Mouse (Mus musculus) neural tube, embryonic 13.5 days (tissue): ENCODE measurements at regions not wholly inside any gene's neighbourhood (a gene's known extent, or its start where the extent isn't known, plus 50 kb on each side); places are given as distances from the start of the nearest gene placed in this dataset.

Experiments used
- ATAC-seq: fragments of 200-750 bp; cut with Nextera tagmentation; 2 replicates; pipeline ENCODE4 v1.8.0; 2017; ENCODE audit warnings: low read depth, mild to moderate bottlenecking, moderate TSS enrichment, moderate library complexity
- H3K27ac ChIP-seq: fragments of 300-500 bp; sonication (generic); replicated peaks from 2 replicates; pipeline ENCODE4 v1.5.1; 2015; ENCODE audit warnings: moderate library complexity, mild to moderate bottlenecking, inconsistent platforms
- H3K27me3 ChIP-seq: fragments of 300-500 bp; sonication (generic); 2 replicates; pipeline ENCODE4 v1.6.1; 2015; ENCODE audit warnings: mild to moderate bottlenecking, inconsistent platforms
- H3K36me3 ChIP-seq: fragments of 300-500 bp; sonication (generic); 2 replicates; pipeline ENCODE4 v1.6.1; 2015; ENCODE audit warnings: mild to moderate bottlenecking, inconsistent platforms
- H3K4me1 ChIP-seq: fragments of 300-500 bp; sonication (generic); replicated peaks from 2 replicates; pipeline ENCODE4 v1.6.1; 2015; ENCODE audit warnings: inconsistent platforms
- H3K4me2 ChIP-seq: fragments of 300-500 bp; sonication (generic); 2 replicates; pipeline ENCODE4 v1.6.1; 2015; ENCODE audit warnings: inconsistent platforms, mild to moderate bottlenecking, moderate library complexity
- H3K4me3 ChIP-seq: fragments of 300-500 bp; sonication (generic); 2 replicates; pipeline ENCODE4 v1.5.1; 2015; ENCODE audit warnings: mild to moderate bottlenecking, inconsistent platforms
- H3K9ac ChIP-seq: fragments of 300-500 bp; sonication (generic); 2 replicates; pipeline ENCODE4 v1.6.1; 2015; ENCODE audit warnings: moderate library complexity, mild to moderate bottlenecking, inconsistent platforms
- H3K9me3 ChIP-seq: fragments of 300-500 bp; sonication (generic); 2 replicates; pipeline ENCODE4 v1.6.1; 2016; ENCODE audit warnings: inconsistent platforms
- WGBS: fragments of 180-500 bp; shearing (Covaris S2); methylation state at CpG from one replicate; pipeline ENCODE4 v1.1.7; 2015; 5-methylcytosine and 5-hydroxymethylcytosine counted together

DNA sequence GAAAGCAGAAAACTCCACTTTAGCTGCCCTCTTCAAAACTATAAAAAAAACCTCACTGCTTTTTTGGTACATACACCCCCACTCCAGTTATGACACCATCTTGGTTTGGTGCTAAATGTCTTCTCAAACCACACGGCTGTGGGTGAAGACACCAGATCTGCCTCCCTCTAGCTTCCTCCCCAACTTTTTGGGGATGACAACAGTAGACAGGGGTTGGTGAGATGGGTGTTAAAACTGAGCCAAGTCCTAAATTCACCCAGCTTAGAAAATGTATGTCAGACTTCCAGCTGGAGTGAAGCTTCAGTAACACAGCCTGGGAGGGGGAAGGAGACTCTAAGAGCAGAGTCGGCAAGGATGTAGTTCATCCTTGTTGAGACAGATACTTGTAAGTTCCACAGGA lies 147.1 kb upstream of the F13a1 start:
- H3K9ac ChIP-seq = no peak overlapping the region
- no peaks in the 10 kb centered on the region for H3K9me3 ChIP-seq
- H3K27me3 ChIP-seq = no peaks in the 10 kb centered on the region
- H3K4me3 ChIP-seq = no peak overlapping the region
- no peak for ATAC-seq
- WGBS = 90% methylated on average over 2 of the region's 2 CpGs
- H3K27ac ChIP-seq = no peak overlapping the region
- H3K4me1 ChIP-seq = no peaks in the 10 kb centered on the region
- H3K36me3 ChIP-seq = no peaks in the 10 kb centered on the region
- no peak overlapping the region for H3K4me2 ChIP-seq

DNA sequence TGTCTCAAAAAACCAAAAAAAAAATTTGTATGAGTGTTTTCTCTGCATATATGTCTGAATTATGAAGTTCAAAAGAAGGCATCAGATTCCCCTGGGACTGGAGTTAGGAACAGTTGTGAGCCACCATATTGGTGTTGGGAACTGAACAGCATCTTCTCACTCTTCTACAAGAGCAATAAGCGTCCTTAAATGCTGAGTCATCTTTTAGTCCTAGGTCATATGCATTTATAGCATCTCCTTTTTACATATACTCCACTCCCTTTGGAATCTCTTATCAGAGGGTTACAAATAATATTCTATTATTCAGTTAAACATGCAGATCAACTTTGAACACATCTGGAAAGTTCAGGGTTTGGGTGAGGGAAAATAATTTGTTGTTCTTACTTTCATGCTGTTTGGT lies 145.8 kb upstream of the F13a1 start:
- no peak overlapping the region for H3K27ac ChIP-seq
- ATAC-seq = no peak
- H3K9ac ChIP-seq = no peak overlapping the region
- H3K4me2 ChIP-seq = no peak overlapping the region
- 80% methylated on average over 1 of the region's 1 CpGs for WGBS
- no peaks in the 10 kb centered on the region for H3K9me3 ChIP-seq
- H3K27me3 ChIP-seq = no peaks in the 10 kb centered on the region
- H3K36me3 ChIP-seq = no peaks in the 10 kb centered on the region
- no peak overlapping the region for H3K4me3 ChIP-seq
- H3K4me1 ChIP-seq = no peaks in the 10 kb centered on the region

DNA sequence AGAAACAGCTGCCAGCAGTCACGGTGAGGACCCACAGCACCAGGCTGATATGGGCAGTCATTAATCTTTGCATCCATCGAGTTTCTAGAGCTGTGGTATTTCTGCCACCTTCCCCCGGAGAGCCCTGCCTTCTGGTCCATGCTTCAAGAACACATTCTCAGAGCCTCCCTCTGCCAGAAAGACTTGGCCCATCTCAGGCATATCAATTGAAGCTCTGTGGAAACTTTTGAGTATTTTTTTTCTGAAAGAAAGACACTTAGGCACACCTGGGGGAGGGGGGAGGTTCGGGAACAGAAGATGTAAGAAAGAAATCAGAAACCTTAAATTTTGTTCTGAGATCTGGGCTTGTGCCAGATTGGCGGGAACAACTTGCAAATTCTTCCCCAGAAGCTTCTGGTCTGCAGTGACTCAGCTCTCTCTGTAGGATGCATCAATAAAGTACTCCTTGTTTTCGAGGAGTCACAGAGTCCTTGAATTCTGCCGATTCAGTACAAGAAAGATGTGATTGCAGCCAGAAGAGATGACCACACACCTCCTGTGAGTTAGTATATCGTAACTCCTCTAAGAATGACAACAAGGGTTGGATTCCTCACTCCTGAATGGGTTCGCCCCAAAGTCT lies 131.2 kb upstream of the F13a1 start:
- Histone ChIP-seq H3K27ac (no peak overlapping the region), H3K9me3 (no peaks in the 10 kb centered on the region), H3K36me3 (no peaks in the 10 kb centered on the region), H3K9ac (no peak overlapping the region), H3K4me3 (no peak overlapping the region), H3K27me3 (no peaks in the 10 kb centered on the region), H3K4me1 (no peaks in the 10 kb centered on the region), H3K4me2 (no peak overlapping the region)
- WGBS = 66% methylated on average over 9 of the region's 9 CpGs
- no peak for ATAC-seq

DNA sequence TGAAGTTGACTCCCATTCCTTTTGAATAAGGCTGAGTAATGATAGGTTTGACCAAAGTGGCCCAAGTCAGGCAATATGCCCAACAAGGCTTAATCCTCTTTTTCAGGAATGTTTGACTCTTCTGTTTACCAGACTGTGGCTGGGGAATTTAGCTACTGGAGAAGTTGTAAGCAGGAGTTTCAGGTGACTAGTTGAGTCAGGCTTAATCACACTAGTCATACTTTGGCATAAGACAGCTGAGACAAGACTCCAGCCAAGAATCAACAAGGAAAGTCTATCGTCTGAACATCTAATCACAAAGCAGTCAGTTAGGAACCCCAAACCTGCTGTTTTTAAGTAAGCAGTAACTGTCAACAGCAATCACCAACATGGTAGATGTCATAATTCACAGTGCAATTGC lies 126.5 kb upstream of the F13a1 start:
- H3K9me3 ChIP-seq = no peaks in the 10 kb centered on the region
- H3K9ac ChIP-seq = no peak overlapping the region
- no peak for ATAC-seq
- no peak overlapping the region for H3K27ac ChIP-seq
- no peaks in the 10 kb centered on the region for H3K27me3 ChIP-seq
- H3K36me3 ChIP-seq = no peaks in the 10 kb centered on the region
- H3K4me1 ChIP-seq = no peaks in the 10 kb centered on the region
- no peak overlapping the region for H3K4me3 ChIP-seq
- H3K4me2 ChIP-seq = no peak overlapping the region
- WGBS = 94% methylated on average over 1 of the region's 1 CpGs

DNA sequence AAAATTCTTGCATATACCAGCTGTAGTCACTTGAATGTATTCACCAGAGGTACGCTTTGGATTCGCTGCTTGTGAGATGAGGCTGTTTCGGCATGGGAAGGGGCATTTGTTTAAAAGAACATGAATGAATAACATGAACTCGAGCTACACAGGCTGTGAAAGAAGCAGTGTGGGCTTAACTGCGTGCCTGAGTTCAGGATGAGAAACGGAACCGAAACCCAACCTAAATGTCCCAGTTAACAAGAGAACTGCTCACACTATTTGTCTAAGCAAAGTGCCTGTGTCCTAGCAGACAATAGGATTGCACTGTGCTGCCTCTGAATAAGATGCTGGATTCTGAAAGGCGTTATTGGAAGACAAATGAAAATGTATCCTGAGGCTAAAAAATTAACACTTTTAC lies 126.0 kb upstream of the F13a1 start:
- ATAC-seq = no peak
- no peaks in the 10 kb centered on the region for H3K9me3 ChIP-seq
- H3K4me1 ChIP-seq = no peaks in the 10 kb centered on the region
- H3K4me3 ChIP-seq = no peak overlapping the region
- WGBS = 87% methylated on average over 8 of the region's 8 CpGs
- no peaks in the 10 kb centered on the region for H3K27me3 ChIP-seq
- H3K27ac ChIP-seq = no peak overlapping the region
- no peak overlapping the region for H3K4me2 ChIP-seq
- no peaks in the 10 kb centered on the region for H3K36me3 ChIP-seq
- H3K9ac ChIP-seq = no peak overlapping the region

DNA sequence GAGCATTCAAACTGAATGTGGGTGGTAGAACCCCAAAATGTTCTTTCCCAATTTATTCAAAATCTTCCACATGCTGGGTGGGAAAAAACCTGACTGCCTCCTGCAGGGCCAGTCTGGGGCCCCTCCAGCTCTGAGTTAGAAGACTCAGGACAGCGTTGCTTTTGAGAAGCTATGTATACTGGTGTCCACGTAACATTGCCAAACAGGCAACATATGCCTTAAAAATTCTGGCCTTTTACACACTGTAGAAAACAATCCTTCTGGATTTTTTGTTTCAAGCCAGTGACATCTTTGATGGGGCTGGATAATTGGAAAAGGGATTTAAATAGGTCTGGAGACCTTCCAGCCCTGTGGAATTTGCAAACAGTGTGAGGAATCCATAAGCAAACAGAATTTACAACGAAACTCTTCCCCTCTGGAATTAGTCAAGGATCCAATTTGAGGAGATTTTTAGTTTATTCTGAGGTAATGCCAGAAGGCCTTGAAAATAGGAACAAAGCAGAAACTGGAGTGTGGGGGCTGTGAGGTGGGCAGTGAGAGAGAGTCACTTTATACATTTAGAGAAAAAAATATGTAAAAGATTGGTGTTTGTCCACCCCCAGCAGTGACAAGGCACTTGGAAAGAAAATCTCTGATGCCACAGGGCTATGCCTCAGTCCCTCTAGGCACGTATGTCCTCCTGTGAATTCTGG lies 108.9 kb upstream of the F13a1 start:
- Histone ChIP-seq H3K4me1 (no peaks in the 10 kb centered on the region), H3K4me2 (no peak overlapping the region), H3K36me3 (no peaks in the 10 kb centered on the region), H3K9me3 (no peaks in the 10 kb centered on the region), H3K4me3 (no peak overlapping the region), H3K9ac (no peak overlapping the region), H3K27me3 (no peaks in the 10 kb centered on the region), H3K27ac (no peak overlapping the region)
- ATAC-seq = no peak
- WGBS = 82% methylated on average over 4 of the region's 4 CpGs

DNA sequence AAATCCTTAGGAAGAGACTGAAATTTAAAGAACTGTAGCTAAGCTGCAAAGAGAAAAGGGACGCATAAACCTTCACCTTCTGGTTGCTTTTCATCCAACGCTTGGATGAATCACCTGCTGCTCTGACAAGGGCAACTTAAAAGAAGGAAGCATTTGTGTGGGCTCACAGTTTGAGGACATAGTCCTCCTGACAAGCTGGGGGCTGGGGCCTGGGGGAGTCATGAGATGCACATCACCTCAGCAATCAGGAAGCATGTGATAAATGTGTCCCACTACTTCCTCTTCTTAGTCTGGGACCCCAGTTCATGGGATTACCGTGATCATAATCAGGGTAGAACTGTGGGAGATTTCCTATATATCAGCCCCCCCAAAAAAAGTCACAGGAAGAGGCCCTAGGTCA lies 107.8 kb upstream of the F13a1 start:
- no peaks in the 10 kb centered on the region for H3K9me3 ChIP-seq
- WGBS = 82% methylated on average over 3 of the region's 3 CpGs
- no peak overlapping the region for H3K27ac ChIP-seq
- ATAC-seq = no peak
- no peaks in the 10 kb centered on the region for H3K4me1 ChIP-seq
- H3K4me2 ChIP-seq = no peak overlapping the region
- no peaks in the 10 kb centered on the region for H3K27me3 ChIP-seq
- H3K9ac ChIP-seq = no peak overlapping the region
- no peak overlapping the region for H3K4me3 ChIP-seq
- no peaks in the 10 kb centered on the region for H3K36me3 ChIP-seq

DNA sequence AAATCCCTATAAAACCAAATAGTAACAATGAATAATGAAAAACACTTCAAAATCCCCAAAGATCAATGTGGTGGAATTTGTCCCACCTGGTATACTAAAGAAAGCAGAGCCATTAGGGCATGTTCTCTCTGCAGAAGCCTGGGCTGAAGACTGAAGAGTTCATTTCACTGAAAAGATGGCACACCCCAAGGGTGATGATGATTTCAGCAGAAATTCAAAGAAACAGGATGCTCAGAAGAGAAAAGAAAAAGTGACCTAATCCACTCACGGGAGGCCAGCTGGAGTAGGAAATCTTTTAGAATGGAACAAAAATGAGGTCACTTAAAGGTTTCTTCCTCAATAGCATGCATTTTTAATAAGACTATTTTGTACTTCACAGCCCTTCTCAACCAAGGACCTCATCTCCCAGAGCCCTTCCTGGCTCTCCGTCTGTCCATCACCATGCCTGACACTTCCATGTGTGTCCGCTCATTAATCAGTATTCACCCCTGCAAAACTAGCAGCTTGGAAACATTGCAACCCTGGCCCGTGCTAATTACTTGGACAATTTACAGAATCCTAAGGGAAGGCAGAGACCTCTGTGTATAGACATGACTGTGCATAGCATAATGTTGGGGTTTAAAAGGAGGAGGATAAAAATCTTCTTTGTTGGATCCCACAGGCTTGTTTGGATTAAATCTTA lies 101.9 kb upstream of the F13a1 start:
- H3K4me2 ChIP-seq = no peak overlapping the region
- H3K36me3 ChIP-seq = no peaks in the 10 kb centered on the region
- 65% methylated on average over 4 of the region's 4 CpGs for WGBS
- no peak for ATAC-seq
- H3K4me1 ChIP-seq = 0 out of 2 replicates have a peak, but pooled peaks cover 3% of the 10 kb centered on the region
- no peak overlapping the region for H3K4me3 ChIP-seq
- H3K27me3 ChIP-seq = no peaks in the 10 kb centered on the region
- H3K9me3 ChIP-seq = no peaks in the 10 kb centered on the region
- H3K9ac ChIP-seq = no peak overlapping the region
- H3K27ac ChIP-seq = no peak overlapping the region

DNA sequence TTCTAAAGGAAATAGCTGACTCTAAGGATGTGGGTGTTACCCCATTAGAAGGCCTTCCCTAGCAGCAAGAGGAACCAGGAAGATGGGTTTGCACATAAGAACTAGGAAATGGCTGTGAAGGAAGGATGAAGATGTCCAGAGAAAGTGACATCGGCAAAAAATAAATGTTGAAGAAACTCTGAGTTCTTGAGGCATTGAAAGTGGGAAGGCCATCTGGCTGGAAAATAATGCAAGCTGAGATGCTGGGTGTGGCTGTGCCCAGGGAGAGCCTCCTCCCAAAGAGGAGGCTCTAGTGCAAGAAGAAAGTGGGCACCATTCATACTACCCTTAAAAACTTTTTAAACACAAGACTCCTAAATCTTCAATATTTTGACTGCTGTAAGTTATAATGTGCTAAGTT lies 99.9 kb upstream of the F13a1 start:
- H3K4me3 ChIP-seq = no peak overlapping the region
- H3K36me3 ChIP-seq = no peaks in the 10 kb centered on the region
- H3K4me1 ChIP-seq = 0 out of 2 replicates have a peak, but pooled peaks cover 3% of the 10 kb centered on the region
- no peak overlapping the region for H3K4me2 ChIP-seq
- H3K27ac ChIP-seq = no peak overlapping the region
- WGBS = 86% methylated on average over 1 of the region's 1 CpGs
- ATAC-seq = no peak
- no peaks in the 10 kb centered on the region for H3K27me3 ChIP-seq
- no peaks in the 10 kb centered on the region for H3K9me3 ChIP-seq
- no peak overlapping the region for H3K9ac ChIP-seq

DNA sequence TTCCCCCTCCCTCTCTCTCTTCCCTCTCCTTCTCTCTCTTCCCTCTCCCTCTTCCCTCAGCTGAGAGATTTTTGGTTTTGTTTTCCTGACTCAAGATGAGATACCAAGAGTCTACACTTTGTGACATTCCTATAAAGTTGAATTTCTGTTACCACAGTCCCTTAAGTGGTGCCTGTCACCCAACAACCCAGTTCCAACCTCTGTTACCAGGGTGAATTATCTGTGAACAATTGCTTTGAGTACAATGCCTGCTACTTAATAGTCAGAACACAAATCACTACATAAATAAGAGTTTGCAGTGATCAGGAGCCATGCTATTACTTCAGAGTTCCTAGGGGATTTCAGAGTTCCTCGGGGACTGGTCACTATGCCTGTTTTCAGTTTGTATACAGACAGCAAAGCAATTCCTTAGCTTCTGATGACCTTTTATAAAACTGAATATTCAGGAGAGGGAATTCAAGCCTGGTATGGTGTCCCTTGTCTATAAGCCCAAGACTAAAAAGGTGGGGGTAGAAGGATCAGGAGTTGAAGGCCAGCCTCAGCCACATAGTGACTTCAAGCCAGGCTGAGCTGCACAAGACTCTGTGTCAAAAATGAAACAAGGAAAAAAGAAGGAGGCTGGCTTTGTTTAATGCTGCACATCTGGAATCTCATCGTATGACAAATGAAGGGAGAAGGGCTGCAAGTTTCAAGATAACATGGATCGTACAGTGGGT lies 99.2 kb upstream of the F13a1 start:
- Histone ChIP-seq H3K4me1 (0 out of 2 replicates have a peak, but pooled peaks cover 3% of the 10 kb centered on the region), H3K4me3 (no peak overlapping the region), H3K9ac (no peak overlapping the region), H3K9me3 (no peaks in the 10 kb centered on the region), H3K36me3 (no peaks in the 10 kb centered on the region), H3K27me3 (no peaks in the 10 kb centered on the region), H3K27ac (no peak overlapping the region), H3K4me2 (no peak overlapping the region)
- no peak for ATAC-seq
- WGBS = 47% methylated on average over 3 of the region's 3 CpGs

DNA sequence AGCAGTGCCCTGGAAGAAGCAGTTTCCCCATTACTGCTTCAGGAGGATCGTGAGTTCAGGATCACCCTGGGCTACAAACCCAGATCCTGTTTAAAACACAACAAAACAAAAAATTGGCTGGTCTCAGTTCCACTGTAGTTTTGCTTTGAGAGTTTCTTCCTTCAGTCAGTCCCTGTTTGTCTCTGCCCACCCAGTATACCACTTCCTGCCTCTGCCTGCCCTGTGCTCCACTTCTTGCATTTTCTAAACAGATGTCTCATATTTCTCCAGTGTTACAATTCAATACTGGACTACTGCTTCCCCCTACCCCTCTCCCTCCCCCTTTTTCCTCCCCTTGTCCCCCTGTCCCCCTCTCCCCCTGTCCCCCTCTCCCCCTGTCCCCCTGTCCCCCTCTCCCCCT lies 98.6 kb upstream of the F13a1 start:
- ATAC-seq = no peak
- 81% methylated on average over 1 of the region's 1 CpGs for WGBS

DNA sequence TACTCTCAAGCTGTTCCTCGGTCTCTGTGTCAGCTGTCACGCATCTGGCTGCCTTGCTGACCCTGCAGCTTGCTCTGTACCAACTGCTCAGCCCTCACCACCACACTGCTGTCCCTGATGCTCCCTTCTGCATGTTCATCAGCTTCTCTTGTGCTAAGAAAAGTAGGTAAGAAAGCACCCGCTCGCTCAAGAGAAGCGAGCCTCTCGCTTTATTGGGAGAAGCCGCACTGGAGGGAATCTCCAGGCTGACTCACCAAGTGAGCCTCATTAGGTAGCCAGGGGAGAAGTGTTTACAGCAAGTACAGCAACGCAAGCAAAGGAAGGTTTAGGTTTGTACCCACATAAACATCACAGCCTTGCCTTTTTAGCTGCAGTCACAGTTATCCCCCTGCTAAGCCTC lies 97.7 kb upstream of the F13a1 start:
- Histone ChIP-seq H3K4me3 (no peak overlapping the region), H3K4me1 (0 out of 2 replicates have a peak, but pooled peaks cover 3% of the 10 kb centered on the region), H3K36me3 (no peaks in the 10 kb centered on the region), H3K27ac (no peak overlapping the region), H3K27me3 (no peaks in the 10 kb centered on the region), H3K4me2 (no peak overlapping the region), H3K9me3 (no peaks in the 10 kb centered on the region), H3K9ac (no peak overlapping the region)
- 89% methylated on average over 8 of the region's 8 CpGs for WGBS
- ATAC-seq = no peak

More for the DNA sequence above, 98.6 kb upstream of the F13a1 start:
- H3K36me3 ChIP-seq = no peaks in the 10 kb centered on the region
- no peaks in the 10 kb centered on the region for H3K9me3 ChIP-seq
- no peak overlapping the region for H3K27ac ChIP-seq
- no peak overlapping the region for H3K9ac ChIP-seq
- no peak overlapping the region for H3K4me3 ChIP-seq
- no peak overlapping the region for H3K4me2 ChIP-seq
- 0 out of 2 replicates have a peak, but pooled peaks cover 3% of the 10 kb centered on the region for H3K4me1 ChIP-seq
- H3K27me3 ChIP-seq = no peaks in the 10 kb centered on the region
